Mouse (Mus musculus) lung, embryonic 16.5 days (tissue): ENCODE data around the gene Arhgap10. TPM values are rescaled to one million over a fixed set of nuclear protein-coding genes. Genes with fewer than 3 reads are reported as not detected.
A peak's percentile ranks its signal among the peaks of the same experiment; 100 is the strongest.

Experiments used
- ATAC-seq: fragments of 200-750 bp; cut with Nextera tagmentation; 2 replicates; pipeline ENCODE4 v1.8.0; 2017; ENCODE audit warnings: low read depth, mild to moderate bottlenecking, moderate library complexity
- H3K27ac ChIP-seq: fragments of 300-500 bp; sonication (generic); 2 replicates; pipeline ENCODE4 v1.5.1; 2014; ENCODE audit warnings: mild to moderate bottlenecking, control low read depth, low read length
- H3K27me3 ChIP-seq: fragments of 300-500 bp; sonication (generic); 2 replicates; pipeline ENCODE4 v1.6.1; 2014; ENCODE audit warnings: low read depth, low read length, mixed read lengths; ENCODE audit not compliant: control insufficient read depth, insufficient read depth
- H3K36me3 ChIP-seq: fragments of 300-500 bp; sonication (generic); 2 replicates; pipeline ENCODE4 v1.6.1; 2014; ENCODE audit warnings: low read length; ENCODE audit not compliant: control insufficient read depth, insufficient read depth
- H3K4me1 ChIP-seq: fragments of 300-500 bp; sonication (generic); replicated peaks from 2 replicates; pipeline ENCODE4 v1.6.1; 2014; ENCODE audit warnings: low read length, mixed read lengths; ENCODE audit not compliant: control insufficient read depth, insufficient read depth
- H3K4me2 ChIP-seq: fragments of 300-500 bp; sonication (generic); 2 replicates; pipeline ENCODE4 v1.6.1; 2014; ENCODE audit warnings: low read depth, low read length, control low read depth
- H3K4me3 ChIP-seq: fragments of 300-500 bp; sonication (generic); 2 replicates; pipeline ENCODE4 v1.5.1; 2014; ENCODE audit warnings: mild to moderate bottlenecking, low read length, control low read depth
- H3K9ac ChIP-seq: fragments of 300-500 bp; sonication (generic); 2 replicates; pipeline ENCODE4 v1.6.1; 2014; ENCODE audit warnings: low read length, control low read depth
- H3K9me3 ChIP-seq: fragments of 300-500 bp; sonication (generic); 2 replicates; pipeline ENCODE4 v1.6.1; 2016; ENCODE audit warnings: low read length; ENCODE audit not compliant: control insufficient read depth
- WGBS: fragments of 180-500 bp; shearing (Covaris S2); extraction: QIAGEN DNeasy Blood & Tissue Kit; methylation state at CpG from one replicate; pipeline ENCODE4 v1.1.7; 2014; 5-methylcytosine and 5-hydroxymethylcytosine counted together
- polyA plus RNA-seq: library from polyadenylated mRNA; unstranded; fragments of >200 nt; fragmentation: Nextera tagmentation; extraction: Ambion mirVana; gene quantifications from 2 replicates; pipeline ENCODE4 v1.2.1, GENCODE M21; 2015

Gene Arhgap10
- polyA plus RNA-seq, 1 experiment from 2014 or later, result 23.1 TPM

- H3K4me3 ChIP-seq, result no peak overlapping the region
- H3K9me3 ChIP-seq, result no peaks in the 10 kb centered on the region
- no peak for ATAC-seq
- no peaks in the 10 kb centered on the region for H3K27me3 ChIP-seq
- H3K4me1 ChIP-seq, result no peaks in the 10 kb centered on the region
- H3K9ac ChIP-seq, result no peak overlapping the region
- WGBS, result 92% methylated on average over 11 of the region's 11 CpGs
- H3K27ac ChIP-seq, result no peak overlapping the region
- peaks cover 3% of the 10 kb centered on the region; the same call in 1 of the 2 replicates for H3K36me3 ChIP-seq
- H3K4me2 ChIP-seq, result no peak overlapping the region
Measured at GRCm38 (mm10) chr8:77364472-77364871, 153.3 kb downstream of the Arhgap10 start.

- no peaks in the 10 kb centered on the region for H3K9me3 ChIP-seq
Measured at GRCm38 (mm10) chr8:77360853-77361252, 156.9 kb downstream of the Arhgap10 start.

GRCm38 (mm10) chr8:77360423-77360822 is 157.3 kb downstream of the Arhgap10 start:
- Histone ChIP-seq H3K9ac (no peak overlapping the region), H3K4me3 (no peak overlapping the region), H3K36me3 (peaks cover 3% of the 10 kb centered on the region; the same call in 1 of the 2 replicates), H3K4me2 (no peak overlapping the region), H3K27me3 (no peaks in the 10 kb centered on the region), H3K9me3 (no peaks in the 10 kb centered on the region), H3K4me1 (no peaks in the 10 kb centered on the region), H3K27ac (no peak overlapping the region)
- no peak for ATAC-seq
- 87% methylated on average over 5 of the region's 5 CpGs for WGBS

More at GRCm38 (mm10) chr8:77360853-77361252, 156.9 kb downstream of the Arhgap10 start:
- ATAC-seq, result no peak
- H3K4me1 ChIP-seq, result no peaks in the 10 kb centered on the region
- WGBS, result 73% methylated on average over 5 of the region's 5 CpGs
- no peak overlapping the region for H3K4me2 ChIP-seq
- H3K4me3 ChIP-seq, result no peak overlapping the region
- no peaks in the 10 kb centered on the region for H3K27me3 ChIP-seq
- H3K27ac ChIP-seq, result no peak overlapping the region
- peaks cover 3% of the 10 kb centered on the region; the same call in 1 of the 2 replicates for H3K36me3 ChIP-seq
- H3K9ac ChIP-seq, result no peak overlapping the region

- H3K9me3 ChIP-seq, result no peaks in the 10 kb centered on the region
- peaks cover 3% of the 10 kb centered on the region; the same call in 1 of the 2 replicates for H3K36me3 ChIP-seq
- no peak for ATAC-seq
- no peak overlapping the region for H3K4me3 ChIP-seq
- H3K27ac ChIP-seq, result no peak overlapping the region
- no peak overlapping the region for H3K9ac ChIP-seq
- no peaks in the 10 kb centered on the region for H3K27me3 ChIP-seq
- no peaks in the 10 kb centered on the region for H3K4me1 ChIP-seq
- no peak overlapping the region for H3K4me2 ChIP-seq
- WGBS, result 77% methylated on average over 8 of the region's 8 CpGs
Measured at GRCm38 (mm10) chr8:77357126-77357525, 160.6 kb downstream of the Arhgap10 start.

- H3K4me3 ChIP-seq, result no peak overlapping the region
- no peak overlapping the region for H3K9ac ChIP-seq
- H3K9me3 ChIP-seq, result no peaks in the 10 kb centered on the region
- no peak overlapping the region for H3K27ac ChIP-seq
- no peaks in the 10 kb centered on the region for H3K4me1 ChIP-seq
- no peaks in the 10 kb centered on the region for H3K27me3 ChIP-seq
- no peak overlapping the region for H3K4me2 ChIP-seq
- ATAC-seq, result no peak
- 78% methylated on average over 5 of the region's 5 CpGs for WGBS
- H3K36me3 ChIP-seq, result peaks cover 3% of the 10 kb centered on the region; the same call in 1 of the 2 replicates
Measured at GRCm38 (mm10) chr8:77355344-77355743, 162.4 kb downstream of the Arhgap10 start.

- Histone ChIP-seq H3K4me1 (no peaks in the 10 kb centered on the region), H3K9ac (no peak overlapping the region), H3K4me2 (no peak overlapping the region), H3K27me3 (no peaks in the 10 kb centered on the region), H3K4me3 (no peak overlapping the region), H3K27ac (no peak overlapping the region), H3K36me3 (no peaks in the 10 kb centered on the region), H3K9me3 (no peaks in the 10 kb centered on the region)
- no peak for ATAC-seq
- 75% methylated on average over 1 of the region's 1 CpGs for WGBS
Measured at GRCm38 (mm10) chr8:77354189-77354588, 163.6 kb downstream of the Arhgap10 start.

- Histone ChIP-seq H3K36me3 (no peaks in the 10 kb centered on the region), H3K4me2 (no peak overlapping the region), H3K4me1 (no peaks in the 10 kb centered on the region), H3K27me3 (no peaks in the 10 kb centered on the region), H3K4me3 (no peak overlapping the region), H3K9ac (no peak overlapping the region), H3K9me3 (no peaks in the 10 kb centered on the region), H3K27ac (no peak overlapping the region)
- WGBS, result 82% methylated on average over 9 of the region's 9 CpGs
- no peak for ATAC-seq
Measured at GRCm38 (mm10) chr8:77351177-77351860, 166.4 kb downstream of the Arhgap10 start.

GRCm38 (mm10) chr8:77350121-77350777 is 167.5 kb downstream of the Arhgap10 start:
- H3K27ac ChIP-seq, result 0 out of 2 replicates have a peak overlapping the region, but pooled peaks have one; percentile 29
- no peaks in the 10 kb centered on the region for H3K27me3 ChIP-seq
- ATAC-seq, result peak; percentile 59

GRCm38 (mm10) chr8:77343916-77344315 is 173.8 kb downstream of the Arhgap10 start:
- Histone ChIP-seq H3K27ac (no peak overlapping the region), H3K9me3 (no peaks in the 10 kb centered on the region), H3K9ac (no peak overlapping the region), H3K36me3 (no peaks in the 10 kb centered on the region; the same call in 1 of the 2 replicates), H3K4me3 (no peak overlapping the region), H3K4me1 (peaks cover 10% of the 10 kb centered on the region), H3K27me3 (no peaks in the 10 kb centered on the region), H3K4me2 (no peak overlapping the region)
- WGBS, result 87% methylated on average over 6 of the region's 6 CpGs
- no peak for ATAC-seq

More at GRCm38 (mm10) chr8:77350121-77350777, 167.5 kb downstream of the Arhgap10 start:
- Histone ChIP-seq H3K4me1 (no peaks in the 10 kb centered on the region), H3K9ac (no peak overlapping the region), H3K4me2 (no peak overlapping the region), H3K4me3 (no peak overlapping the region), H3K9me3 (no peaks in the 10 kb centered on the region), H3K36me3 (no peaks in the 10 kb centered on the region; the same call in 1 of the 2 replicates)
- 71% methylated on average over 4 of the region's 4 CpGs for WGBS
